Mouse (Mus musculus) small intestine, adult 2 months (tissue): ENCODE data around the gene 4933434E20Rik.

ENCODE experiments used
- CTCF ChIP-seq: fragments of 200-500 bp; IDR thresholded peaks from 2 replicates; pipeline ENCODE4 v1.5.1; 2012; ENCODE audit warnings: low read depth, mild to moderate bottlenecking, control low read depth, inconsistent platforms, low read length, moderate library complexity, mixed read lengths; ENCODE audit not compliant: insufficient replicate concordance, insufficient read length; ENCODE audit errors: extremely low read depth
- POLR2A ChIP-seq: fragments of 200-500 bp; IDR thresholded peaks from 2 replicates; pipeline ENCODE4 v1.6.1; 2012; ENCODE audit warnings: low read depth, mild to moderate bottlenecking, control low read depth, inconsistent platforms, low read length, moderate library complexity

DNA sequence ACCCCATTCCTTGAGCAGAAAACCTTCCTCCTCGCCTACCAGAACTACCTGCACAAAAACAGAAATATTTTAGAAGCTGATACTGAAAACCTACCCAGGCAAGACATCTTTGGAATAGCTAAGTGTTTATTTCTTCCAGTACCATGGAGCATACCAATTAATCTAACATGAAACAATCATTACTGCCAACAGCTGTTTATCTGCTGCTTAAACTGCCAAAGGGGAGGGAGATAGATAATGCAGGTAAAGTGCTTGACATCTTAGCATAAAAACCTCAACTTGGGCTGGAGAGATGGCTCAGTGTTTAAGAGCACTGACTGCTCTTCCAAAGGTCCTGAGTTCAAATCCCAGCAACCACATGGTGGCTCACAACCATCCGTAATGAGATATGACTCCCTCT is 16.8 kb upstream of the 4933434E20Rik start:
- TF ChIP-seq CTCF (no peak), POLR2A (no peak)
